Mouse (Mus musculus): ENCODE measurements around the gene Tbc1d14. TPM values are rescaled to one million over a fixed set of nuclear protein-coding genes. Genes with fewer than 3 reads are reported as not detected.

Tbc1d14 gene
- polyA plus RNA-seq, 1 experiment from 2014 or later, result 67.5 TPM

GRCm38 (mm10) chr5:36523219-36523703 is 69.8 kb downstream of the Tbc1d14 start:
- no peak for ATAC-seq (ENCODE audit: low FRiP score, low read depth)
- Histone ChIP-seq H3K4me2 (no peak overlapping the region), H3K9ac (no peak overlapping the region), H3K9me3 (no peaks in the 10 kb centered on the region), H3K4me1 (replicated peaks) (peaks cover 24% of the 10 kb centered on the region), H3K4me3 (no peak overlapping the region), H3K36me3 (peaks cover 40% of the 10 kb centered on the region), H3K27ac (replicated peaks) (no peak overlapping the region), H3K27me3 (no peaks in the 10 kb centered on the region)
- 85% methylated on average over 5 of the region's 5 CpGs for WGBS

GRCm38 (mm10) chr5:36522782-36523181 is 70.3 kb downstream of the Tbc1d14 start:
- Histone ChIP-seq H3K27me3 (no peaks in the 10 kb centered on the region), H3K4me3 (no peak overlapping the region), H3K9ac (no peak overlapping the region), H3K36me3 (peaks cover 45% of the 10 kb centered on the region), H3K4me1 (replicated peaks) (peaks cover 20% of the 10 kb centered on the region), H3K9me3 (no peaks in the 10 kb centered on the region), H3K4me2 (no peak overlapping the region), H3K27ac (replicated peaks) (no peak overlapping the region)
- ATAC-seq (ENCODE audit: low FRiP score, low read depth), result no peak
- WGBS, result 76% methylated on average over 2 of the region's 2 CpGs

GRCm38 (mm10) chr5:36519751-36520150 is 73.3 kb downstream of the Tbc1d14 start:
- Histone ChIP-seq H3K4me1 (replicated peaks) (no peaks in the 10 kb centered on the region), H3K36me3 (peaks cover 63% of the 10 kb centered on the region), H3K9me3 (no peaks in the 10 kb centered on the region), H3K27ac (replicated peaks) (no peak overlapping the region), H3K4me2 (no peak overlapping the region), H3K4me3 (no peak overlapping the region), H3K9ac (no peak overlapping the region), H3K27me3 (no peaks in the 10 kb centered on the region)
- ATAC-seq (ENCODE audit: low FRiP score, low read depth), result peak; percentile 38; the same call in 1 of the 2 replicates
- 67% methylated on average over 3 of the region's 3 CpGs for WGBS

- Histone ChIP-seq H3K9me3 (no peaks in the 10 kb centered on the region), H3K36me3 (peaks cover 75% of the 10 kb centered on the region)
These were observed 75.5 kb downstream of the Tbc1d14 start for GRCm38 (mm10) chr5:36517596-36517995.

GRCm38 (mm10) chr5:36515558-36515957 is 77.5 kb downstream of the Tbc1d14 start:
- WGBS, result 84% methylated on average over 5 of the region's 5 CpGs
- Histone ChIP-seq H3K27me3 (no peaks in the 10 kb centered on the region), H3K36me3 (peaks cover 73% of the 10 kb centered on the region), H3K4me2 (no peak overlapping the region), H3K4me1 (replicated peaks) (no peaks in the 10 kb centered on the region), H3K27ac (replicated peaks) (no peak overlapping the region), H3K9ac (no peak overlapping the region), H3K4me3 (no peak overlapping the region), H3K9me3 (no peaks in the 10 kb centered on the region)
- ATAC-seq (ENCODE audit: low FRiP score, low read depth), result no peak

More at GRCm38 (mm10) chr5:36517596-36517995, 75.5 kb downstream of the Tbc1d14 start:
- H3K4me3 ChIP-seq, result no peak overlapping the region
- 77% methylated on average over 3 of the region's 3 CpGs for WGBS
- no peaks in the 10 kb centered on the region for H3K27me3 ChIP-seq
- H3K9ac ChIP-seq, result no peak overlapping the region
- no peaks in the 10 kb centered on the region for H3K4me1 ChIP-seq (replicated peaks)
- peak; percentile 45; the same call in 1 of the 2 replicates for ATAC-seq (ENCODE audit: low FRiP score, low read depth)
- 0 out of 2 replicates have a peak overlapping the region, but pooled peaks have one; percentile 35 for H3K27ac ChIP-seq (replicated peaks)
- no peak overlapping the region for H3K4me2 ChIP-seq

GRCm38 (mm10) chr5:36515126-36515525 is 78.0 kb downstream of the Tbc1d14 start:
- no peak for ATAC-seq (ENCODE audit: low FRiP score, low read depth)
- Histone ChIP-seq H3K4me3 (no peak overlapping the region), H3K36me3 (peaks cover 72% of the 10 kb centered on the region), H3K27ac (replicated peaks) (no peak overlapping the region), H3K4me2 (no peak overlapping the region), H3K27me3 (no peaks in the 10 kb centered on the region), H3K4me1 (replicated peaks) (no peaks in the 10 kb centered on the region), H3K9ac (no peak overlapping the region), H3K9me3 (no peaks in the 10 kb centered on the region)
- WGBS, result 91% methylated on average over 1 of the region's 1 CpGs

- Histone ChIP-seq H3K4me3 (no peak overlapping the region), H3K9ac (no peak overlapping the region), H3K4me1 (replicated peaks) (no peaks in the 10 kb centered on the region), H3K27ac (replicated peaks) (no peak overlapping the region), H3K27me3 (no peaks in the 10 kb centered on the region), H3K4me2 (no peak overlapping the region), H3K36me3 (peaks cover 72% of the 10 kb centered on the region), H3K9me3 (no peaks in the 10 kb centered on the region)
- WGBS, result 95% methylated on average over 2 of the region's 2 CpGs
- no peak for ATAC-seq (ENCODE audit: low FRiP score, low read depth)
These were observed 82.1 kb downstream of the Tbc1d14 start for GRCm38 (mm10) chr5:36510956-36511355.

- Histone ChIP-seq H3K4me3 (no peak overlapping the region), H3K27me3 (no peaks in the 10 kb centered on the region), H3K4me1 (replicated peaks) (no peaks in the 10 kb centered on the region), H3K9me3 (no peaks in the 10 kb centered on the region), H3K9ac (no peak overlapping the region), H3K27ac (replicated peaks) (no peak overlapping the region), H3K36me3 (peaks cover 70% of the 10 kb centered on the region), H3K4me2 (no peak overlapping the region)
- WGBS, result 93% methylated on average over 10 of the region's 10 CpGs
- ATAC-seq (ENCODE audit: low FRiP score, low read depth), result no peak
These were observed 84.7 kb downstream of the Tbc1d14 start for GRCm38 (mm10) chr5:36508351-36508750.

GRCm38 (mm10) chr5:36505643-36506042 is 87.4 kb downstream of the Tbc1d14 start:
- no peak overlapping the region for H3K27ac ChIP-seq (replicated peaks)
- 73% methylated on average over 5 of the region's 5 CpGs for WGBS
- ATAC-seq (ENCODE audit: low FRiP score, low read depth), result no peak
- H3K36me3 ChIP-seq, result peaks cover 66% of the 10 kb centered on the region
- H3K4me2 ChIP-seq, result no peak overlapping the region
- H3K4me1 ChIP-seq (replicated peaks), result no peaks in the 10 kb centered on the region
- no peaks in the 10 kb centered on the region for H3K9me3 ChIP-seq
- H3K27me3 ChIP-seq, result no peaks in the 10 kb centered on the region
- no peak overlapping the region for H3K4me3 ChIP-seq
- H3K9ac ChIP-seq, result no peak overlapping the region

- Histone ChIP-seq H3K9ac (no peak overlapping the region), H3K4me2 (no peak overlapping the region), H3K4me3 (no peak overlapping the region), H3K36me3 (peaks cover 65% of the 10 kb centered on the region), H3K27ac (replicated peaks) (no peak overlapping the region), H3K27me3 (no peaks in the 10 kb centered on the region), H3K4me1 (replicated peaks) (no peaks in the 10 kb centered on the region), H3K9me3 (no peaks in the 10 kb centered on the region)
- 88% methylated on average over 7 of the region's 7 CpGs for WGBS
- no peak for ATAC-seq (ENCODE audit: low FRiP score, low read depth)
These were observed 87.8 kb downstream of the Tbc1d14 start for GRCm38 (mm10) chr5:36505235-36505634.

- Histone ChIP-seq H3K9me3 (no peaks in the 10 kb centered on the region), H3K27me3 (no peaks in the 10 kb centered on the region), H3K9ac (no peak overlapping the region), H3K36me3 (peaks cover 66% of the 10 kb centered on the region), H3K4me1 (replicated peaks) (no peaks in the 10 kb centered on the region), H3K4me2 (no peak overlapping the region), H3K27ac (replicated peaks) (no peak overlapping the region), H3K4me3 (no peak overlapping the region)
- 96% methylated on average over 9 of the region's 9 CpGs for WGBS
- ATAC-seq (ENCODE audit: low FRiP score, low read depth), result no peak
These were observed 98.4 kb downstream of the Tbc1d14 start for GRCm38 (mm10) chr5:36494709-36495108.

GRCm38 (mm10) chr5:36493919-36494318 is 99.2 kb downstream of the Tbc1d14 start:
- no peak for ATAC-seq (ENCODE audit: low FRiP score, low read depth)
- Histone ChIP-seq H3K9ac (no peak overlapping the region), H3K27ac (replicated peaks) (no peak overlapping the region), H3K27me3 (no peaks in the 10 kb centered on the region), H3K36me3 (peaks cover 63% of the 10 kb centered on the region), H3K4me3 (no peak overlapping the region), H3K4me1 (replicated peaks) (no peaks in the 10 kb centered on the region), H3K9me3 (no peaks in the 10 kb centered on the region), H3K4me2 (no peak overlapping the region)
- 92% methylated on average over 6 of the region's 6 CpGs for WGBS

GRCm38 (mm10) chr5:36489225-36489624 is 103.9 kb downstream of the Tbc1d14 start:
- Histone ChIP-seq H3K27ac (replicated peaks) (no peak overlapping the region), H3K4me1 (replicated peaks) (peaks cover 14% of the 10 kb centered on the region), H3K36me3 (peaks cover 32% of the 10 kb centered on the region), H3K4me2 (no peak overlapping the region), H3K27me3 (no peaks in the 10 kb centered on the region), H3K9me3 (no peaks in the 10 kb centered on the region), H3K4me3 (no peak overlapping the region), H3K9ac (no peak overlapping the region)
- WGBS, result 49% methylated on average over 2 of the region's 2 CpGs
- ATAC-seq (ENCODE audit: low FRiP score, low read depth), result no peak
